Mouse (Mus musculus) forebrain, embryonic 13.5 days (tissue): ENCODE results near the gene Pla2g3. TPM values are rescaled to one million over a fixed set of nuclear protein-coding genes. Genes with fewer than 3 reads are reported as not detected.

ENCODE experiments used
- ATAC-seq: fragments of 200-750 bp; cut with Nextera tagmentation; 2 replicates; pipeline ENCODE4 v1.8.0; 2017
- H3K27ac ChIP-seq: fragments of 300-500 bp; sonication (generic); 2 replicates; pipeline ENCODE4 v1.5.1; 2015; ENCODE audit warnings: inconsistent platforms, mild to moderate bottlenecking, moderate library complexity
- H3K27me3 ChIP-seq: fragments of 300-500 bp; sonication (generic); 2 replicates; pipeline ENCODE4 v1.6.1; 2015; ENCODE audit warnings: mild to moderate bottlenecking, inconsistent platforms
- H3K36me3 ChIP-seq: fragments of 300-500 bp; sonication (generic); 2 replicates; pipeline ENCODE4 v1.6.1; 2015; ENCODE audit warnings: mild to moderate bottlenecking, inconsistent platforms; ENCODE audit not compliant: poor library complexity, severe bottlenecking
- H3K4me1 ChIP-seq: fragments of 300-500 bp; sonication (generic); 2 replicates; pipeline ENCODE4 v1.6.1; 2015; ENCODE audit warnings: inconsistent platforms
- H3K4me2 ChIP-seq: fragments of 300-500 bp; sonication (generic); 2 replicates; pipeline ENCODE4 v1.6.1; 2015; ENCODE audit warnings: inconsistent platforms, mild to moderate bottlenecking, moderate library complexity
- H3K4me3 ChIP-seq: fragments of 300-500 bp; sonication (generic); 2 replicates; pipeline ENCODE4 v1.5.1; 2015; ENCODE audit warnings: mild to moderate bottlenecking, inconsistent platforms
- H3K9ac ChIP-seq: fragments of 300-500 bp; sonication (generic); 2 replicates; pipeline ENCODE4 v1.6.1; 2015; ENCODE audit warnings: mild to moderate bottlenecking, inconsistent platforms
- H3K9me3 ChIP-seq: fragments of 300-500 bp; sonication (generic); replicated peaks from 2 replicates; pipeline ENCODE4 v1.6.1; 2016; ENCODE audit warnings: inconsistent platforms
- WGBS: fragments of 180-500 bp; shearing (Covaris S2); methylation state at CpG from one replicate; pipeline ENCODE4 v1.1.7; 2015; 5-methylcytosine and 5-hydroxymethylcytosine counted together
- polyA plus RNA-seq: library from polyadenylated mRNA; unstranded; fragments of >200 nt; fragmentation: Nextera tagmentation; extraction: Ambion mirVana; gene quantifications from 2 replicates; pipeline ENCODE4 v1.2.1, GENCODE M21; 2015

The Pla2g3 gene
- polyA plus RNA-seq: 0.44 and 0.58 TPM in 2 replicates

DNA sequence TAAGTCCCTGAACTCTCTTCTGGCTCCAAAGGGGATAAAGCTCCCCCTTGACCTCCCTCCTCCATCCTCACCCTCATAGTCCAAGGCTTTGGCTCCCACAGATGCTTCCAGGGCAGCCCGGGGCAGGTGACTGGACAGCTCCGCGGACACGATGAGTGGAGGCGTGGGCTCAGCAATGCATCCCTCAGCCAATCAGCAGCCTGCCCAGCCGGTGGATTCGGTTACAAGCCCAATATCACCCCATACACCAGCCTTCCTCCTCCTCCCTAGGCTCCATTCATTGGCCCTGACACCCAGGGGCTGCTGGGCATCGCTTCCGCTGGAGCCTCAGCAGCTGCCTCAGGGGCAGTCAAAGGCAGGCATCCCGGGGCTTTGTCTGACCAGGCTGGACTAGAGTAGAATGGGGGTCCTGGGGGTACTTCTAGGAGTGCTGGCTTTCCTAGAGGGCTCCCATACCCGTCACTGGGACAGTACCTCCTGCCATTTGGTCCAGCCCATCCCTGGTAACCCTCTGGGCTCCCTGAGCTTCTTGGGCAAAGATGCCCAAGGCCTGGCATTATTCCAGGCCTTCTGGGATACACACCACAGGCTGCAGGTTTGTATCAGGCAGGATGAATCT lies at the start of gene Pla2g3:
Gene Pla2g3 (plus strand): TSS at position 333 of the 619 bp plus-strand sequence.
- no peaks in the 10 kb centered on the region for H3K9me3 ChIP-seq
- no peaks in the 10 kb centered on the region for H3K36me3 ChIP-seq
- no peak within 1 kb of the TSS for H3K4me2 ChIP-seq
- no peak within 1 kb of the TSS for H3K9ac ChIP-seq
- ATAC-seq: no peak
- H3K27ac ChIP-seq: no peak within 1 kb of the TSS
- no peaks in the 10 kb centered on the region for H3K27me3 ChIP-seq
- H3K4me3 ChIP-seq: no peak within 1 kb of the TSS
- WGBS: 27% methylated on average over 11 of the region's 11 CpGs
- H3K4me1 ChIP-seq: no peaks in the 10 kb centered on the region

DNA sequence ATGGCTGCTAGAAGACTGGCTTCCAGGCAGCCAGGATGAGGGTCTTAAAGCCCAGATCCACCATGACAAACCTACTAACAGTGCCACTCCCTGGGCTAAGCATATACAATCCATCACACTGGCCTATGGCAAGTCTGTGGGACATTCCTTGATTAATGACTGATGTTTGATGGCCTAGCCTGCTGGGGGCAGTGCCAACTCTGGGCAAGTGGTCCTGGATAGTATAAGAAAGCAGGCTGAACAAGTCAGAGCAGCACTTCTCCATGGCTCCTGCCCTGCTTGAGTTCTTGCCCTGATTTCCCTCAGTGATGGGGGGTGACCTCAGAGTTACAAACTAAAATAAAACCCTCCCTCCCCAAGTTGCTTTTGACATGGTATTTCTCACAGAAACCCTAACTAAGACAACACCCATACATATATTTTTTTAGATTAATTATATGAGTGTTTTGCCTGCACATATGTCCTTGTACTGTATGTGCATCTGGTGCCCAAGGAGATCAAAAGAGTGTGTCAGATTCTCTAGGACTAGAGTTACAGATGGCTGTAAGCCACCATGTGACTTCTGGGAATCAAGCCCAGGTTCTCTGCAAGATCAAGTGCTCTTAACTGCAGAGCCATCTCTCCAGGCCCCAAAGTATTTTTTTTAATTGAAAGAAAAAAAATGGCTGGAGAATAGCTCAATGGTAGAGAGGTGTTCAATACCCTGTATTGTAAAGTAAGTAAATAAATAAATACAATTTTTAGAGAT lies 46.2 kb upstream of the Pla2g3 start:
- ATAC-seq: peak; percentile 77; the same call in 1 of the 2 replicates
- Histone ChIP-seq H3K9me3 (no peaks in the 10 kb centered on the region), H3K36me3 (no peaks in the 10 kb centered on the region; the same call in 1 of the 2 replicates), H3K27ac (peak overlapping the region; percentile 71), H3K27me3 (no peaks in the 10 kb centered on the region), H3K9ac (no peak overlapping the region), H3K4me3 (no peak overlapping the region), H3K4me1 (peaks cover 3% of the 10 kb centered on the region; the same call in 1 of the 2 replicates), H3K4me2 (no peak overlapping the region)

DNA sequence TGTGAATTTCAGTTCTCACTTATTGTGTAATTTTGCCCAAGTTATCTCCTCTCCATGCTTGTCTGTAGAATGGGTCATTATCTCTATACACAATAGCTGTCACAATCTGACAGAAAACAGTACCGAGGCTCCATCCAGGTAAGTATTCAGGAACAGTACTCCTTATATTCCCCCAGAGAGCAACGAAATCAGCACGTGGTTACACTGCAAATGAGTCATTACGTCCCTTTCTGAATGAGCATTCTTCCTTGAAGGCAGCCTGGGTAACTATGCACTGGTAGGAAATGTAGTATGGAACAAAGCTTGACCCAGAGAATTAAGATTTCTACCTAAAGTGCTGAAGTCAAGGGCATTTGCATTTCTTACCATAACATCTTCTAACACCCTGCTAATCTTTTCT lies 45.4 kb upstream of the Pla2g3 start:
- H3K4me3 ChIP-seq: no peak overlapping the region
- H3K36me3 ChIP-seq: no peaks in the 10 kb centered on the region; the same call in 1 of the 2 replicates
- H3K9ac ChIP-seq: no peak overlapping the region
- no peak overlapping the region for H3K27ac ChIP-seq
- WGBS: 76% methylated on average over 4 of the region's 4 CpGs
- H3K4me2 ChIP-seq: no peak overlapping the region
- H3K9me3 ChIP-seq: no peaks in the 10 kb centered on the region
- peaks cover 3% of the 10 kb centered on the region; the same call in 1 of the 2 replicates for H3K4me1 ChIP-seq
- H3K27me3 ChIP-seq: no peaks in the 10 kb centered on the region
- no peak for ATAC-seq

DNA sequence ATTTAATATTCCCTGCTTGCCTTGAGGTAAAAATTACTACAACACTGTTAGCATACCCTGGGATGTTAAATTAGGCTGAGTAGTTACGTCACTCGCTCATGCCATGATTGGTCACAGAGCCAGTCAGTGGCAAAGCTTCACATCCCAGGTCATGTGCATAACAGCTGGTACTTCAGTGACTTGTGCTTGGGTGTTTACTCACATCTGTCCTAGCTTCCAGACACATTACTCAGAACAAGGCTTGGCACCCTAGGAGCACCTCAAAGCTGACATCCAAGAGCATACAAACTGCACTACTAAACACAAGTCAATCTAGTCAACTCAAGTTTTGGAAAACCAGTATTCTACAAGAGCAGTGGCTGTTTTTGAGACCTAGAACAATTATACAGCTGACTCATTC lies 45.0 kb upstream of the Pla2g3 start:
- Histone ChIP-seq H3K36me3 (no peaks in the 10 kb centered on the region; the same call in 1 of the 2 replicates), H3K27ac (no peak overlapping the region), H3K4me2 (no peak overlapping the region), H3K4me1 (peaks cover 3% of the 10 kb centered on the region; the same call in 1 of the 2 replicates), H3K4me3 (no peak overlapping the region), H3K27me3 (no peaks in the 10 kb centered on the region), H3K9ac (no peak overlapping the region), H3K9me3 (no peaks in the 10 kb centered on the region)
- WGBS: 95% methylated on average over 2 of the region's 2 CpGs
- no peak for ATAC-seq

DNA sequence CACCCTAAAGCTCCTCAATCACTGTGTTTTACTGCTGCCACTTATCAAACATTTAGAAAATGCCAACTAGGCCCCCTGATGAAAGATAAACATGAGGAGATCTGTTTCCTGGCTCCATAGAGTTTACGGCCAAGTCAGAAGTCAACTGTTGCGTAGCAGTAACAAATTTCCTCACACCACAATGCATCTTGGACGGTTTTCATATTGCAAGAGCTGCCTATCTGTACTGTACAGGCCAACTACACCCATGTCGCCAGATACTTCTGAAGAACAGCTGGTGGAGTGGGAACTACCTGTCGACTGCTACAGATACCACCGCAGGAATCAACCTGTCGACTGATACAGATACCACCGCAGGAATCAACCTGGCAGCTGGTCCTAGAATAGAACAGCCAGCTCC lies 43.2 kb upstream of the Pla2g3 start:
- Histone ChIP-seq H3K4me1 (peaks cover 3% of the 10 kb centered on the region; the same call in 1 of the 2 replicates), H3K9me3 (no peaks in the 10 kb centered on the region), H3K4me3 (no peak overlapping the region), H3K36me3 (no peaks in the 10 kb centered on the region), H3K27me3 (no peaks in the 10 kb centered on the region), H3K4me2 (no peak overlapping the region), H3K9ac (no peak overlapping the region), H3K27ac (no peak overlapping the region)
- ATAC-seq: no peak
- WGBS: 94% methylated on average over 8 of the region's 8 CpGs

GRCm38 (mm10) chr11:3451701-3452163 lies 36.4 kb upstream of the Pla2g3 start:
- H3K27ac ChIP-seq: peak overlapping the region; percentile 88
- peak overlapping the region; percentile 95 for H3K4me2 ChIP-seq
- H3K9ac ChIP-seq: peak overlapping the region; percentile 93
- no peaks in the 10 kb centered on the region for H3K9me3 ChIP-seq
- peaks cover 29% of the 10 kb centered on the region for H3K4me1 ChIP-seq
- H3K4me3 ChIP-seq: peak overlapping the region; percentile 88
- WGBS: under 1% methylated on average over 19 of the region's 20 CpGs
- H3K36me3 ChIP-seq: peaks cover 9% of the 10 kb centered on the region; the same call in 1 of the 2 replicates
- no peaks in the 10 kb centered on the region for H3K27me3 ChIP-seq
- no peak for ATAC-seq

GRCm38 (mm10) chr11:3452167-3452639 lies 35.9 kb upstream of the Pla2g3 start, which contains the start of gene Rnf185:
Gene Rnf185 (minus strand): TSS chr11:3452363.
- H3K27me3 ChIP-seq: no peaks in the 10 kb centered on the region
- peak within 1 kb of the TSS; percentile 93 for H3K9ac ChIP-seq
- H3K27ac ChIP-seq: peak within 1 kb of the TSS; percentile 88
- H3K4me3 ChIP-seq: peak within 1 kb of the TSS; percentile 88
- peaks cover 9% of the 10 kb centered on the region; the same call in 1 of the 2 replicates for H3K36me3 ChIP-seq
- ATAC-seq: peak; percentile 98
- under 1% methylated on average over 45 of the region's 45 CpGs for WGBS
- H3K4me2 ChIP-seq: peak within 1 kb of the TSS; percentile 95
- H3K9me3 ChIP-seq: no peaks in the 10 kb centered on the region
- peaks cover 29% of the 10 kb centered on the region for H3K4me1 ChIP-seq

DNA sequence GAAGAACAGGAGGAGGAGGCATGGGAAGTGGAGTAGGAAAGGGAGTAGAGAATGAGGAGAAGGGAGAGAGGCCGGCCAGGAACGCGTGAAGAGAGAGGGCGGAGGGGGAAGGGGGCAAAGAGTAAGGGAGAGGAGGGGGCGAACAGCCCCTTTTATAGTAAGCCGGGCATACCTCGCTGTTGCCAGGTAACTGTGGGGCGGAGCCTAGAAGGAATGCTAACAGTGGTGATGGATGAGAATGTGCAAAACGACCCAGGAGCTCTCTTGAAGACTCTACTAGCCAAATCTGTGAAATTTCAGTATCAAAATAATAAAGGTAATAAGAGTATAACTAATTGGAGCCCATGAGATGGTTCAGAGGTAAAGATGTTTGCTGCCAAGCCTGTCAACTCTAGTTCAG lies 35.3 kb upstream of the Pla2g3 start:
- H3K4me2 ChIP-seq: peak overlapping the region; percentile 95
- H3K27ac ChIP-seq: peak overlapping the region; percentile 88
- no peaks in the 10 kb centered on the region for H3K9me3 ChIP-seq
- peak overlapping the region; percentile 88 for H3K4me3 ChIP-seq
- no peaks in the 10 kb centered on the region for H3K27me3 ChIP-seq
- H3K4me1 ChIP-seq: peaks cover 29% of the 10 kb centered on the region
- H3K9ac ChIP-seq: peak overlapping the region; percentile 93
- 2% methylated on average over 9 of the region's 9 CpGs for WGBS
- peak; percentile 36 for ATAC-seq
- H3K36me3 ChIP-seq: peaks cover 9% of the 10 kb centered on the region; the same call in 1 of the 2 replicates

DNA sequence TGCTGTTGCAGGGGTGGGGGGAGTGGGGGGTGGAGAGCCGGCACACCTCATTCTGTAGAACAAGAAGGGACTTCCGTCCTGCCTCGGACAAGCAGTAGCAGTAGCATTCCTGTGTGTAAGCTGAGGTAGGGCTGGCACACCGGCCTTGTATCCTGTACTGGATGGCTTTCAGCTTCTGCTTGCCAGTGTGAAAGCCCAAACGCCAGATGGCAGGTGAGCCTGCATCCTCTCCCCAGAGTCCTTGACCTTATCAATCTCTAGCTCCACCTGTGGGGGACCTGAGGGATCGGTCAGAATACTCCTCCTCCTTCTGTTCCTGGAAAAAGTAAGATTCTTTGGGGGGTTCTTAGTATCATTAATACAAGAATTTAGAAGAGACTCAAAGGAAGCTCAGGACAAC lies 34.6 kb upstream of the Pla2g3 start:
- Histone ChIP-seq H3K4me2 (peak overlapping the region; percentile 95), H3K9me3 (no peaks in the 10 kb centered on the region), H3K27me3 (no peaks in the 10 kb centered on the region), H3K4me1 (peaks cover 29% of the 10 kb centered on the region), H3K9ac (no peak overlapping the region; the same call in 1 of the 2 replicates), H3K27ac (no peak overlapping the region), H3K36me3 (peaks cover 9% of the 10 kb centered on the region; the same call in 1 of the 2 replicates), H3K4me3 (peak overlapping the region; percentile 88)
- 76% methylated on average over 6 of the region's 6 CpGs for WGBS
- no peak for ATAC-seq

DNA sequence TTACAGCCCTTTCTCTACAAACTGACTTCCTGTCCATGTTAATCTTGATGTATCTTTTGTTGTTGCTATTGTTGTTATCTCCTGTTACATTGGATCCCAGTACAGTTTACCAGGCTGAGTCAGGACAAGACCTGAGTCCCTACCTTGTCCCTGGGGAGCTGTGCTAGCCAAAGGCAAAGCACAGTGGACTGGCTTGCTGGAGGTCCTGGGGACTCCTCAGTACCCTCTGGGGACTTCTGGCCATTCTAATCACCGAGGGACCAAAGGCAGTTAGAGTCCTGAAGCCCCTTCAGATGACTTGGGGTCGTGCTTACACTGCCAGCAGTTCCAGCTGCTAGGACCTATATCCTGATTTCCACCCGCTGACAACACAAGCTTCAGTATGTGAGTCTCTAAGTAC lies 33.6 kb upstream of the Pla2g3 start:
- 97% methylated on average over 3 of the region's 3 CpGs for WGBS
- H3K27ac ChIP-seq: no peak overlapping the region
- no peak overlapping the region for H3K9ac ChIP-seq
- no peaks in the 10 kb centered on the region for H3K27me3 ChIP-seq
- H3K36me3 ChIP-seq: peaks cover 9% of the 10 kb centered on the region; the same call in 1 of the 2 replicates
- ATAC-seq: no peak
- peaks cover 29% of the 10 kb centered on the region for H3K4me1 ChIP-seq
- no peak overlapping the region for H3K4me2 ChIP-seq
- H3K4me3 ChIP-seq: no peak overlapping the region
- H3K9me3 ChIP-seq: no peaks in the 10 kb centered on the region

DNA sequence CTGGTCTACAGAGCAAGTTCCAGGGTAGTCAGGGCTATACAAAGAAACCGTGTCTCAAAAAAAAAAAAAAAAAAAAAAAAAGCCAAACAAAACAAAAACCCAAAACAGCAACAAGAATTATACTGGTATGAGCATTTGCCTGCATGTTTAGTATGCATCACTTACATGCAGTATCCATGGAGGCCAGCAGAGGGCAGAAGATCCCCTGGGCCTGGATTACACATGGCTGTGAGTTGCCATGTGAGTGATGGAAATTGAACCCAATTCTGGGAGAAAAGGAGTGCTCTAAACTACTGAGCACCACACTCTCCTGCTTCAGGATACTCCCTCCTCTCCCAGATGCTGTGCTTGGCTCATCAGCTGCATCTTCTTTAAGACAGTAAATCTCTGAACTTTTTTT lies 31.7 kb upstream of the Pla2g3 start:
- Histone ChIP-seq H3K27ac (no peak overlapping the region), H3K4me2 (no peak overlapping the region), H3K36me3 (peaks cover 9% of the 10 kb centered on the region; the same call in 1 of the 2 replicates), H3K27me3 (no peaks in the 10 kb centered on the region), H3K4me1 (peaks cover 17% of the 10 kb centered on the region), H3K9ac (no peak overlapping the region), H3K9me3 (no peaks in the 10 kb centered on the region), H3K4me3 (no peak overlapping the region)
- ATAC-seq: no peak
- WGBS: 0% methylated on average over 1 of the region's 1 CpGs
